Mouse (Mus musculus) erythroblast, embryonic 14.5 days (primary cell): ENCODE measurements around the gene Gm26566.

Experiments
- GATA1 ChIP-seq: IDR thresholded peaks from 2 replicates; pipeline ENCODE4 v1.6.1; 2012; ENCODE audit warnings: low read length, inconsistent platforms, mixed read lengths
- TAL1 ChIP-seq: IDR thresholded peaks from 3 replicates; pipeline ENCODE4 v1.6.1; 2012; ENCODE audit warnings: low read length, inconsistent platforms, mixed read lengths

DNA sequence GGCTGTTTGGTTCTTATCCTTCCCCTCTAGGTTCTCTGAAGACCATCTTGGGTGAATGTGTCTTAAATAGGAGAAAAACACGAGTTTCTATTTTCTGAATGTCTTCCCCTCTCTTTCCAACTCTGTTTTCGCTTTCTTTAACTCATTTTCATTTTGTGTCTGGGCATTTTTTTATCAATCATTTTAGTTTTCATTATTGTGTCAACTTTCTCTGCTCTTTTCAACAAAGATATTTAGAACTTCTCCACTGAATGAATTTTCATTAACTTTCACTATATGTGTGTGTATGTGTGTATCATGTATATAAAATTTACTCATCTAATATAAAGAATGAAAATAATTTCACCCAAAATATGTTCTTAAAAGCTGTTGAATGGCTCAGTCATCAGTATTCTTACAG is 30.3 kb upstream of the Gm26566 start, which contains the start of gene Ifnab:
- no peak for TF ChIP-seq GATA1
- TF ChIP-seq TAL1, result no peak
